Mouse (Mus musculus) embryonic fibroblast, embryonic 13.5 days (primary cell): ENCODE results near the gene 3110082J24Rik. TPM values are rescaled to one million over a fixed set of nuclear protein-coding genes. Genes with fewer than 3 reads are reported as not detected.

Experiments used
- H3K27ac ChIP-seq: 2 replicates; pipeline ENCODE4 v1.5.1; 2012; ENCODE audit warnings: low read length, control low read depth, inconsistent platforms; ENCODE audit not compliant: insufficient read depth
- H3K4me1 ChIP-seq: 2 replicates; pipeline ENCODE4 v1.6.1; 2011; ENCODE audit warnings: low read length; ENCODE audit not compliant: control insufficient read depth, insufficient read depth
- H3K4me3 ChIP-seq: 2 replicates; pipeline ENCODE4 v1.5.1; 2011; ENCODE audit warnings: mild to moderate bottlenecking, control low read depth, low read length; ENCODE audit not compliant: insufficient read depth
- CTCF ChIP-seq: IDR thresholded peaks from 2 replicates; pipeline ENCODE4 v1.5.1; 2011; ENCODE audit warnings: mild to moderate bottlenecking, control low read depth, low read length, moderate library complexity, borderline replicate concordance; ENCODE audit not compliant: insufficient read depth
- POLR2A ChIP-seq: IDR thresholded peaks from 2 replicates; pipeline ENCODE4 v1.6.1; 2011; ENCODE audit warnings: low read depth, mild to moderate bottlenecking, control low read depth, low read length, moderate library complexity
- polyA plus RNA-seq: library from polyadenylated mRNA; stranded (reverse); fragments of >200 nt; gene quantifications from 2 replicates; pipeline ENCODE4 v1.2.4, GENCODE M21; 2011; ENCODE audit warnings: low read depth; ENCODE audit not compliant: missing spikeins, insufficient read length

The 3110082J24Rik gene
- polyA plus RNA-seq, 1 experiment = not detected

GRCm38 (mm10) chr5:30138193-30138592 lies 32.3 kb upstream of the 3110082J24Rik start:
- Histone ChIP-seq H3K4me3 (no peak overlapping the region), H3K4me1 (no peaks in the 10 kb centered on the region), H3K27ac (no peak overlapping the region)
- TF ChIP-seq POLR2A (no peak), CTCF (no peak)

DNA sequence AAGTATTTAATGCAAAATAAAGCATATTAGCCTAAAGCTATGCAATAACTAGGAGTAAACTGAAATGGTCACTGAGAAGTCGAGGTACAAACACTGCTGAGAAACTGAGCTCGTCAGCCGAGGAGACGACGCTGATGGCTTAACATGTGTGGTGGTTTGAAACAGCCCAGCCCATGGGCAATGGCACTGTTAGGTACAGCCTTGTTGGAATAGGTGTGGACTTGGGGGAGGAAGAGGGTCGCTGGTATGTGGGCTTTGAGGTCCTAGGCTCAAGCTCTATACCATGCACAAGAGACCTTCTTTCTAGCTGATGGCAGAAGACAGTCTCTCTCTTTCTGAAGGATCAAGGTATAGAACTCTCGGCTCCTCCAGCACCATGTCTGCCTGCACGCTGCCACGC lies 31.4 kb upstream of the 3110082J24Rik start:
- Histone ChIP-seq H3K4me1 (no peaks in the 10 kb centered on the region), H3K4me3 (no peak overlapping the region), H3K27ac (no peak overlapping the region)
- TF ChIP-seq CTCF = no peak
- TF ChIP-seq POLR2A = no peak

GRCm38 (mm10) chr5:30135711-30136231 lies 29.9 kb upstream of the 3110082J24Rik start:
- Histone ChIP-seq H3K27ac (no peak overlapping the region), H3K4me3 (no peak overlapping the region), H3K4me1 (no peaks in the 10 kb centered on the region)
- TF ChIP-seq POLR2A (no peak), CTCF (no peak)

GRCm38 (mm10) chr5:30132173-30132572 lies 26.3 kb upstream of the 3110082J24Rik start:
- no peak overlapping the region for H3K27ac ChIP-seq
- no peaks in the 10 kb centered on the region for H3K4me1 ChIP-seq
- no peak overlapping the region for H3K4me3 ChIP-seq
- TF ChIP-seq CTCF (no peak), POLR2A (no peak)

GRCm38 (mm10) chr5:30131246-30131645 lies 25.4 kb upstream of the 3110082J24Rik start:
- Histone ChIP-seq H3K4me3 (no peak overlapping the region), H3K4me1 (no peaks in the 10 kb centered on the region), H3K27ac (no peak overlapping the region)
- TF ChIP-seq POLR2A (no peak), CTCF (no peak)

- Histone ChIP-seq H3K27ac (no peak overlapping the region), H3K4me1 (no peaks in the 10 kb centered on the region), H3K4me3 (no peak overlapping the region)
- TF ChIP-seq POLR2A = no peak
- TF ChIP-seq CTCF = no peak
Observed at GRCm38 (mm10) chr5:30128680-30129079, 22.8 kb upstream of the 3110082J24Rik start.

DNA sequence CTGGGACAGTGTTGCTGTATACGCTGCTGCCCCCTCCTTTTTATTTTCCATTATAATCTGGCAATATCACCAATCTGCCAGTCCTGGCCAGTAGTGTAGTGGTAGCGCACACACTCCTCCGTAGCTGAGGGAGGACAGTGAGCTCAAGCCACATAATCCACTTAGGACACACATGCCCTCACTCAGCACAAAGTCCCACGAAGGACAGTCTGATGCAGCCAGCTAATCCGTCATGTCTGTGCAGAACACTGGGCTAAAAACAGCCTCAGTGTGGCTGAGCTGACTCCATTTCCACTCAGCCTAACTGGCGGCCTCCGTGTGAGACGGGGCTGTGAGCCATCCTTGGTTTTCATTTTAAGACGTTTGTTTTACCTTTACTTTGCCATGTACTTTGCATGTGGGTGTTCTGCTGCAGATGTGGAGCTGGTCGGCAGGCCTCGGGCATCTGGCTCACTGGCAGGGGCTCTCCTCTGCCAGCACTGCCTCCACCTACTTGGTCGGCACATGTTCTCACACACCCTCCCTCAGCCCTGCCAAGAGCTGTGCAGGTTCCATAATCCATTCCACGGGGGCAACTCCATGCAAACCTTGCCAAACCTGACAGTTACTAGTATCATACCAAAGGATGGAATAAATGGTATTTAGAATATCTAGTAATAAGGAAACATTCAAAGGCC lies 22.2 kb upstream of the 3110082J24Rik start:
- H3K27ac ChIP-seq = no peak overlapping the region
- TF ChIP-seq POLR2A (no peak), CTCF (no peak)
- no peaks in the 10 kb centered on the region for H3K4me1 ChIP-seq
- no peak overlapping the region for H3K4me3 ChIP-seq

- TF ChIP-seq POLR2A (no peak), CTCF (no peak)
- Histone ChIP-seq H3K4me1 (no peaks in the 10 kb centered on the region), H3K4me3 (no peak overlapping the region), H3K27ac (no peak overlapping the region)
Observed at GRCm38 (mm10) chr5:30126756-30127155, 20.9 kb upstream of the 3110082J24Rik start.

GRCm38 (mm10) chr5:30125587-30125986 lies 19.7 kb upstream of the 3110082J24Rik start:
- no peak overlapping the region for H3K27ac ChIP-seq

GRCm38 (mm10) chr5:30122481-30122880 lies 16.6 kb upstream of the 3110082J24Rik start:
- no peaks in the 10 kb centered on the region for H3K4me1 ChIP-seq
- H3K27ac ChIP-seq = no peak overlapping the region
- H3K4me3 ChIP-seq = no peak overlapping the region
- TF ChIP-seq CTCF = no peak
- TF ChIP-seq POLR2A = no peak

More at GRCm38 (mm10) chr5:30125587-30125986, 19.7 kb upstream of the 3110082J24Rik start:
- Histone ChIP-seq H3K4me1 (no peaks in the 10 kb centered on the region), H3K4me3 (no peak overlapping the region)
- TF ChIP-seq CTCF (peak; percentile 39; the same call in 1 of the 2 replicates), POLR2A (no peak)
